Mouse (Mus musculus): ENCODE measurements around the gene Rhox2b. TPM values are rescaled to one million over a fixed set of nuclear protein-coding genes. Genes with fewer than 3 reads are reported as not detected.
"Not testable (repeated sequence)": the region's sequence is repeated elsewhere in the genome, so short reads cannot be mapped to it uniquely, and the experiment has no call there.

The Rhox2b gene
- total RNA-seq (2021), result not detected

DNA sequence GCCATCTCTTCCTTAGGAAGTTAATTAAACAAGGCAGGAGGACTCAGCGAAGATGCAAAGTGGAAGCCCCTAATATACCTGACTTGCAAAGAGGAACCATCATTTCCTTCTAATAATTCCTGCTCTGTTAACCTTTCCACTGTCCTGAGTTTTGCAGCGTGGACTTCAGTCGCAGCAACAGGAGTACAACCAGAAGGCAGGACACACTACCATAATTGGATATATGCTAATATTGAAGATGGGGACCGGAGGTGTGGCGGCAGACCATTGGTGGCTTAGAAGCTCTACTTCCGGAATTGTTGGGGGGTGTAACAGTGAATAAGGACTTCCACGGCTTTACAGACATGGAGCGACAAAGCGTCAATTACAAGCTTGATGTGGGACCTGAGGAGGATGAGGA, at the start of gene Rhox2b:
Rhox2b (plus strand) TSS at position 301 of the 400 bp plus-strand sequence.
- intact Hi-C loops (cut with DNase I); DNase-seq (ENCODE audit: low spot score in 2 of 2): not testable (repeated sequence)

DNA sequence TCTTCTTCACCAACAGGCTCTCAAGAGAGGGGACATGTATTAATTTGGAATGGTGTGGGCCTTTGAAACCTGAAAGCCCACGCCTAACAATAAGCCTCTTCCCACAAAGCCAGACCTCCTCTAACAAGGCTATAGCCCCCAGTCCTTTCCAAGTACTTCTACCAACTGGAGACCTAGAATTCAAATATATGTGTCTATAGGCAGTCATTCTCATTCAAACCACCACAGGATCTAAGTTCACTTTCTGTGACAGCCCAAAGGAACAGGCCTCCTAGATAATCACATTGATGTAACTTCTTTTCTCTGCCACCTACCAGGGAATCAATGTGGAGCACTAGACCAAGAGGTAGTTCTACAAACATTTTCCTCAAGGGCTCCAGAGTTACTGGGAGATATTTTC, 32.1 kb upstream of the Rhox2b start, which contains the start of gene Rhox3a2:
Rhox3a2 (plus strand) TSS at position 301 of the 400 bp plus-strand sequence.
- intact Hi-C loops (cut with DNase I); DNase-seq (ENCODE audit: low spot score in 2 of 2): not testable (repeated sequence)

DNA sequence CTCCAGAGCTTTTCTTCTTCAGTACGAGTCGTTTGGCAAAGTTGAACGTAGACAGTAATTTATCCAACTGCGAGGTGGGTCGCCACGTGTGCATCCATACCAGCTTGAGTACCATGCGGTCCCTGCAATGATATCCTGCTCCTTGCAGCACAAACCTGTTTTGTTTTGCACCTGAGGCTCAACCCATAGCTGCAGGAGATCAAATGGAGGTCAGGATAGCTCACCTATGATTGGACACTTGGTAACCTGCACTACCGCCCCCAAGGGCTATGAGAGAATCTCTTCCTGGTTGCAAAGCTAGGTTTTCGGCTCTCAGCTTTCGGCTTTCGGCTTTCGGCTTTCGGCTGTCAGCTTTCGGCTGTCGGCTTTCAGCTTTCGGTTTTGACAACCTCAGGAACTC, 21.3 kb upstream of the Rhox2b start, which contains the start of gene Rhox4a2:
Rhox4a2 (plus strand) TSS at position 301 of the 400 bp plus-strand sequence.
- intact Hi-C loops (cut with DNase I), result not testable (repeated sequence)

DNA sequence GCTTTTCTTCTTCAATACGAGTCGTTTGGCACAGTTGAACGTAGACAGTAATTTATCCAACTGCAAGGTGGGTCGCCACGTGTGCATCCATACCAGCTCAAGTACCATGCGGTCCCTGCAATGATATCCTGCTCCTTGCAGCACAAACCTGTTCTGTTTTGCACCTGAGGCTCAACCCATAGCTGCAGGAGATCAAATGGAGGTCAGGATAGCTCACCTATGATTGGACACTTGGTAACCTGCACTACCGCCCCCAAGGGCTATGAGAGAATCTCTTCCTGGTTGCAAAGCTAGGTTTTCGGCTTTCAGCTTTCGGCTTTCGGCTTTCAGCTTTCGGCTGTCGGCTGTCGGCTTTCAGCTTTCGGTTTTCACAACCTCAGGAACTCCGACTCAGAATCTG, 20.3 kb downstream of the Rhox2b start, which contains the start of gene Rhox4b:
Rhox4b (plus strand) TSS at position 301 of the 400 bp plus-strand sequence.
- DNase-seq (ENCODE audit: low spot score in 2 of 2); intact Hi-C loops (cut with DNase I): not testable (repeated sequence)

More for the DNA sequence above, 21.3 kb upstream of the Rhox2b start, which contains the start of gene Rhox4a2:
- not testable (repeated sequence) for DNase-seq (ENCODE audit: low spot score in 2 of 2)

DNA sequence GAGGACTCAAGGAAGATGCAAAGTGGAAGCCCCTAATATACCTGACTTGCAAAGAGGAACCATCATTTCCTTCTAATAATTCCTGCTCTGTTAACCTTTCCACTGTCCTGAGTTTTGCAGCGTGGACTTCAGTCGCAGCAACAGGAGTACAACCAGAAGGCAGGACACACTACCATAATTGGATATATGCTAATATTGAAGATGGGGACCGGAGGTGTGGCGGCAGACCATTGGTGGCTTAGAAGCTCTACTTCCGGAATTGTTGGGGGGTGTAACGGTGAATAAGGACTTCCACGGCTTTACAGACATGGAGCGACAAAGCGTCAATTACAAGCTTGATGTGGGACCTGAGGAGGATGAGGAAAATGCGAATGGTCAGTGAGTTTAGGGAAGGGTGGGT, 41.5 kb downstream of the Rhox2b start, which contains the start of gene Rhox2c:
Rhox2c (plus strand) TSS at position 301 of the 400 bp plus-strand sequence.
- intact Hi-C loops (cut with DNase I); DNase-seq (ENCODE audit: low spot score in 2 of 2): not testable (repeated sequence)

DNA sequence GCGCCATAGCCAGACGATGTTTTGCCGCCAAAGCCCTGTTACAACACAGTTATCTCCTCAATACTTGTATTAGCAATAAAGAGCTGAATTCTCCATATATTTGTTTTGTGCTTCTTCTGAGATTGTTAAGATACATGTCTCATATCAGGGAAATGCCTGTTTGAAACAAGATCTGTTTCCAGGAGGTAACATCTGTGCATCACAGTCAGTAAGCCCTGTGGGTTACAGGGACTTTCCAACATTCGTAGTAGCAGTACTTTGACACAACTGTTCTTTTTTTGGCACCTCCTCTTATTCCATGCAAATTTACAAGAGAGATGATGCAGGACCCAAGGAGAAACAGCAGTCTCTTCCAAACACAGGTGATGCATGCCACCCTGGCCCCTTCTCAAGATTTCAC, 46.4 kb downstream of the Rhox2b start, which contains the start of gene Rhox3c:
Rhox3c (plus strand) TSS at position 301 of the 400 bp plus-strand sequence.
- intact Hi-C loops (cut with DNase I); DNase-seq (ENCODE audit: low spot score in 2 of 2): not testable (repeated sequence)

Other genes starting within 250 kb of the Rhox2b start
- gene Akap14, start 243.2 kb upstream of the Rhox2b start, total RNA-seq (2021), result not detected
- gene Ndufa1, start 220.9 kb upstream of the Rhox2b start, total RNA-seq (2021), result 100 to 1,000 TPM; 227 to 238 TPM
- gene Rnf113a1, start 220.8 kb upstream of the Rhox2b start, total RNA-seq (2021), result 1 to 10 TPM; 7.4 TPM
- gene Gm9, start 201.0 kb upstream of the Rhox2b start, total RNA-seq (2021), result not detected
- gene Rhox1, start 189.8 kb upstream of the Rhox2b start, total RNA-seq (2021), result not detected
- not detected for gene Rhox2a, start 167.1 kb upstream of the Rhox2b start, total RNA-seq (2021)
- not detected for gene Rhox3a, start 162.1 kb upstream of the Rhox2b start, total RNA-seq (2021)
- gene Rhox4a, start 146.7 kb upstream of the Rhox2b start, total RNA-seq (2021), result not detected
- gene Rhox3a2, start 32.0 kb upstream of the Rhox2b start, total RNA-seq (2021), result not detected
- not detected for gene Rhox4a2, start 21.2 kb upstream of the Rhox2b start, total RNA-seq (2021)
- gene Rhox4b, start 20.4 kb downstream of the Rhox2b start, total RNA-seq (2021), result not detected
- not detected for gene Rhox2c, start 41.6 kb downstream of the Rhox2b start, total RNA-seq (2021)
- not detected for gene Rhox3c, start 46.5 kb downstream of the Rhox2b start, total RNA-seq (2021)
- gene Rhox4c, start 68.3 kb downstream of the Rhox2b start, total RNA-seq (2021), result not detected
- not detected for gene Rhox2d, start 81.4 kb downstream of the Rhox2b start, total RNA-seq (2021)
- not detected for gene Rhox4d, start 102.3 kb downstream of the Rhox2b start, total RNA-seq (2021)
- not detected for gene Rhox2e, start 118.4 kb downstream of the Rhox2b start, total RNA-seq (2021)
- not detected for gene Rhox3e, start 130.0 kb downstream of the Rhox2b start, total RNA-seq (2021)
- not detected for gene Rhox4e, start 145.3 kb downstream of the Rhox2b start, total RNA-seq (2021)
- gene Rhox2f, start 159.3 kb downstream of the Rhox2b start, total RNA-seq (2021), result not detected
- not detected for gene Rhox3f, start 168.9 kb downstream of the Rhox2b start, total RNA-seq (2021)
- not detected for gene Rhox4f, start 195.6 kb downstream of the Rhox2b start, total RNA-seq (2021)
- gene Rhox3g, start 216.5 kb downstream of the Rhox2b start, total RNA-seq (2021), result not detected
- not detected for gene Rhox2g, start 231.4 kb downstream of the Rhox2b start, total RNA-seq (2021)
- not detected for gene Rhox4g, start 239.3 kb downstream of the Rhox2b start, total RNA-seq (2021)

Measured in left cerebral cortex, postnatal 25 days (tissue).